Mouse (Mus musculus) CD4-positive, CD25-positive, alpha-beta regulatory T cell (primary cell): ENCODE measurements around the gene Noc4l. TPM values are rescaled to one million over a fixed set of nuclear protein-coding genes. Genes with fewer than 3 reads are reported as not detected.

ENCODE experiments used
- polyA plus RNA-seq: library from polyadenylated mRNA; unstranded; fragments of 100-300 nt; shearing (Covaris generic); gene quantifications from one replicate; pipeline ENCODE4 v1.2.1, GENCODE M21; 2017

The Noc4l gene
- 85.3 TPM for polyA plus RNA-seq

GRCm38 (mm10) chr5:110652719-110653648, at the start of gene Noc4l, which contains the start of gene Ddx51:
Gene Noc4l, minus strand, starts transcription at chr5:110653417.
Gene Ddx51, plus strand, starts transcription at chr5:110653451.

Other genes with a start within 250 kb of the Noc4l start
- 43.0 TPM for gene Fbrsl1, start 204.9 kb downstream of the Noc4l start, polyA plus RNA-seq
- 4.6 TPM for gene Galnt9, start 109.1 kb downstream of the Noc4l start, polyA plus RNA-seq
- gene Ddx51, start within 50 bp of the Noc4l start, polyA plus RNA-seq: 39.7 TPM
- 57.8 TPM for gene Ep400, start 117.3 kb upstream of the Noc4l start, polyA plus RNA-seq
- 36.1 TPM for gene Pus1, start 127.2 kb upstream of the Noc4l start, polyA plus RNA-seq
- 26.5 TPM for gene Ulk1, start 156.7 kb upstream of the Noc4l start, polyA plus RNA-seq
- gene Hscb, start 186.4 kb upstream of the Noc4l start, polyA plus RNA-seq: 28.7 TPM
- 5.8 TPM for gene Chek2, start 186.6 kb upstream of the Noc4l start, polyA plus RNA-seq
- gene Ttc28, start 226.4 kb upstream of the Noc4l start, polyA plus RNA-seq: 8.0 TPM